Mouse (Mus musculus): ENCODE measurements around the gene Ccnc. TPM values are rescaled to one million over a fixed set of nuclear protein-coding genes. Genes with fewer than 3 reads are reported as not detected.

Ccnc gene
- polyA plus RNA-seq, 1 experiment = 8.5 TPM

GRCm38 (mm10) chr4:21786268-21786667 lies 58.8 kb downstream of the Ccnc start:
- Histone ChIP-seq H3K79me2 (ENCODE audit: control insufficient read depth, insufficient read depth) (no peaks in the 10 kb centered on the region), H3K36me3 (ENCODE audit: control insufficient read depth, insufficient read depth) (peaks cover 31% of the 10 kb centered on the region)

GRCm38 (mm10) chr4:21788903-21789302 lies 61.4 kb downstream of the Ccnc start:
- TF ChIP-seq MYOD1 (IDR thresholded peaks at IDR 0.05; ENCODE audit: control insufficient read depth in 1 of 3, insufficient read length in 2 of 3, low read depth in 2 of 3) (no peak), TCF12 (IDR thresholded peaks at IDR 0.05; ENCODE audit: insufficient read depth, poor library complexity, severe bottlenecking) (no peak), MAX (IDR thresholded peaks at IDR 0.05; ENCODE audit: low read depth) (no peak), POLR2A (IDR thresholded peaks at IDR 0.05; ENCODE audit: insufficient read length, low read depth) (no peak), MYOG (IDR thresholded peaks at IDR 0.05; ENCODE audit: control insufficient read depth in 1 of 3, insufficient read depth in 1 of 3, insufficient read length in 2 of 3, low read depth in 2 of 3) (no peak), TCF3 (IDR thresholded peaks at IDR 0.05; ENCODE audit: insufficient read length, low read depth) (no peak), POLR2AphosphoS2 (IDR thresholded peaks at IDR 0.05; ENCODE audit: insufficient read length, low read depth) (no peak), SRF (IDR thresholded peaks at IDR 0.05; ENCODE audit: control insufficient read depth, insufficient read length, low read depth) (no peak), REST (IDR thresholded peaks at IDR 0.05; ENCODE audit: insufficient read depth, insufficient read length) (no peak), USF1 (IDR thresholded peaks at IDR 0.05; ENCODE audit: low read depth) (no peak), E2F4 (IDR thresholded peaks at IDR 0.05; ENCODE audit: insufficient read depth) (no peak), CEBPB (IDR thresholded peaks at IDR 0.05; ENCODE audit: insufficient read depth, poor library complexity, severe bottlenecking) (no peak)
- Histone ChIP-seq H3K4me3 (no peak overlapping the region), H3K27me3 (ENCODE audit: control insufficient read depth, insufficient read depth, insufficient read length) (no peaks in the 10 kb centered on the region), H3K4me2 (ENCODE audit: low read depth) (no peak overlapping the region), H3ac (ENCODE audit: control insufficient read depth, insufficient read length) (no peak overlapping the region), H3K79me2 (ENCODE audit: control insufficient read depth, insufficient read depth) (no peaks in the 10 kb centered on the region), H3K36me3 (ENCODE audit: control insufficient read depth, insufficient read depth) (peaks cover 16% of the 10 kb centered on the region)

More at GRCm38 (mm10) chr4:21786268-21786667, 58.8 kb downstream of the Ccnc start:
- TF ChIP-seq TCF12 (IDR thresholded peaks at IDR 0.05; ENCODE audit: insufficient read depth, poor library complexity, severe bottlenecking) (no peak), TCF3 (IDR thresholded peaks at IDR 0.05; ENCODE audit: insufficient read length, low read depth) (no peak), CEBPB (IDR thresholded peaks at IDR 0.05; ENCODE audit: insufficient read depth, poor library complexity, severe bottlenecking) (no peak), REST (IDR thresholded peaks at IDR 0.05; ENCODE audit: insufficient read depth, insufficient read length) (no peak), POLR2AphosphoS2 (IDR thresholded peaks at IDR 0.05; ENCODE audit: insufficient read length, low read depth) (no peak), MAX (IDR thresholded peaks at IDR 0.05; ENCODE audit: low read depth) (no peak), SRF (IDR thresholded peaks at IDR 0.05; ENCODE audit: control insufficient read depth, insufficient read length, low read depth) (no peak), USF1 (IDR thresholded peaks at IDR 0.05; ENCODE audit: low read depth) (no peak), POLR2A (IDR thresholded peaks at IDR 0.05; ENCODE audit: insufficient read length, low read depth) (no peak)
- Histone ChIP-seq H3K27me3 (ENCODE audit: control insufficient read depth, insufficient read depth, insufficient read length) (no peaks in the 10 kb centered on the region), H3K4me3 (no peak overlapping the region), H3ac (ENCODE audit: control insufficient read depth, insufficient read length) (no peak overlapping the region), H3K4me2 (ENCODE audit: low read depth) (no peak overlapping the region)

- Histone ChIP-seq H3K27me3 (ENCODE audit: control insufficient read depth, insufficient read depth, insufficient read length) (no peaks in the 10 kb centered on the region), H3K36me3 (ENCODE audit: control insufficient read depth, insufficient read depth) (peaks cover 10% of the 10 kb centered on the region), H3K4me3 (no peak overlapping the region), H3K79me2 (ENCODE audit: control insufficient read depth, insufficient read depth) (no peaks in the 10 kb centered on the region), H3K4me2 (ENCODE audit: low read depth) (no peak overlapping the region), H3ac (ENCODE audit: control insufficient read depth, insufficient read length) (no peak overlapping the region)
- TF ChIP-seq REST (IDR thresholded peaks at IDR 0.05; ENCODE audit: insufficient read depth, insufficient read length) = no peak
- no peak for TF ChIP-seq MYOG (IDR thresholded peaks at IDR 0.05; ENCODE audit: control insufficient read depth in 1 of 3, insufficient read depth in 1 of 3, insufficient read length in 2 of 3, low read depth in 2 of 3)
- TF ChIP-seq USF1 (IDR thresholded peaks at IDR 0.05; ENCODE audit: low read depth) = no peak
- TF ChIP-seq POLR2AphosphoS2 (IDR thresholded peaks at IDR 0.05; ENCODE audit: insufficient read length, low read depth) = no peak
- no peak for TF ChIP-seq SRF (IDR thresholded peaks at IDR 0.05; ENCODE audit: control insufficient read depth, insufficient read length, low read depth)
- TF ChIP-seq E2F4 (IDR thresholded peaks at IDR 0.05; ENCODE audit: insufficient read depth) = no peak
- TF ChIP-seq TCF12 (IDR thresholded peaks at IDR 0.05; ENCODE audit: insufficient read depth, poor library complexity, severe bottlenecking) = no peak
- TF ChIP-seq POLR2A (IDR thresholded peaks at IDR 0.05; ENCODE audit: insufficient read length, low read depth) = no peak
Observed at GRCm38 (mm10) chr4:21789836-21790235, 62.3 kb downstream of the Ccnc start.

- Histone ChIP-seq H3K4me3 (no peak overlapping the region), H3ac (ENCODE audit: control insufficient read depth, insufficient read length) (no peak overlapping the region), H3K79me2 (ENCODE audit: control insufficient read depth, insufficient read depth) (no peaks in the 10 kb centered on the region), H3K36me3 (ENCODE audit: control insufficient read depth, insufficient read depth) (peaks cover 14% of the 10 kb centered on the region), H3K4me2 (ENCODE audit: low read depth) (no peak overlapping the region), H3K27me3 (ENCODE audit: control insufficient read depth, insufficient read depth, insufficient read length) (no peaks in the 10 kb centered on the region)
- no peak for TF ChIP-seq USF1 (IDR thresholded peaks at IDR 0.05; ENCODE audit: low read depth)
- no peak for TF ChIP-seq SRF (IDR thresholded peaks at IDR 0.05; ENCODE audit: control insufficient read depth, insufficient read length, low read depth)
- no peak for TF ChIP-seq REST (IDR thresholded peaks at IDR 0.05; ENCODE audit: insufficient read depth, insufficient read length)
- TF ChIP-seq MAX (IDR thresholded peaks at IDR 0.05; ENCODE audit: low read depth) = no peak
- no peak for TF ChIP-seq MYOG (IDR thresholded peaks at IDR 0.05; ENCODE audit: control insufficient read depth in 1 of 3, insufficient read depth in 1 of 3, insufficient read length in 2 of 3, low read depth in 2 of 3)
- no peak for TF ChIP-seq CEBPB (IDR thresholded peaks at IDR 0.05; ENCODE audit: insufficient read depth, poor library complexity, severe bottlenecking)
- no peak for TF ChIP-seq POLR2AphosphoS2 (IDR thresholded peaks at IDR 0.05; ENCODE audit: insufficient read length, low read depth)
- TF ChIP-seq POLR2A (IDR thresholded peaks at IDR 0.05; ENCODE audit: insufficient read length, low read depth) = no peak
- no peak for TF ChIP-seq TCF3 (IDR thresholded peaks at IDR 0.05; ENCODE audit: insufficient read length, low read depth)
- no peak for TF ChIP-seq E2F4 (IDR thresholded peaks at IDR 0.05; ENCODE audit: insufficient read depth)
- TF ChIP-seq TCF12 (IDR thresholded peaks at IDR 0.05; ENCODE audit: insufficient read depth, poor library complexity, severe bottlenecking) = no peak
- TF ChIP-seq MYOD1 (IDR thresholded peaks at IDR 0.05; ENCODE audit: control insufficient read depth in 1 of 3, insufficient read length in 2 of 3, low read depth in 2 of 3) = no peak
Observed at GRCm38 (mm10) chr4:21793631-21794030, 66.1 kb downstream of the Ccnc start.

- TF ChIP-seq SRF (IDR thresholded peaks at IDR 0.05; ENCODE audit: control insufficient read depth, insufficient read length, low read depth) (no peak), TCF12 (IDR thresholded peaks at IDR 0.05; ENCODE audit: insufficient read depth, poor library complexity, severe bottlenecking) (no peak), POLR2A (IDR thresholded peaks at IDR 0.05; ENCODE audit: insufficient read length, low read depth) (no peak), MYOG (IDR thresholded peaks at IDR 0.05; ENCODE audit: control insufficient read depth in 1 of 3, insufficient read depth in 1 of 3, insufficient read length in 2 of 3, low read depth in 2 of 3) (no peak), MAX (IDR thresholded peaks at IDR 0.05; ENCODE audit: low read depth) (no peak), POLR2AphosphoS2 (IDR thresholded peaks at IDR 0.05; ENCODE audit: insufficient read length, low read depth) (no peak), REST (IDR thresholded peaks at IDR 0.05; ENCODE audit: insufficient read depth, insufficient read length) (no peak), MYOD1 (IDR thresholded peaks at IDR 0.05; ENCODE audit: control insufficient read depth in 1 of 3, insufficient read length in 2 of 3, low read depth in 2 of 3) (no peak)
- Histone ChIP-seq H3K36me3 (ENCODE audit: control insufficient read depth, insufficient read depth) (peaks cover 56% of the 10 kb centered on the region), H3K79me2 (ENCODE audit: control insufficient read depth, insufficient read depth) (no peaks in the 10 kb centered on the region), H3K4me2 (ENCODE audit: low read depth) (no peak overlapping the region), H3K27me3 (ENCODE audit: control insufficient read depth, insufficient read depth, insufficient read length) (no peaks in the 10 kb centered on the region), H3ac (ENCODE audit: control insufficient read depth, insufficient read length) (no peak overlapping the region), H3K4me3 (no peak overlapping the region)
Observed at GRCm38 (mm10) chr4:21801013-21801412, 73.5 kb downstream of the Ccnc start.
